Mouse (Mus musculus) intestine, embryonic 15.5 days (tissue): ENCODE data around the gene Pkp2. TPM values are rescaled to one million over a fixed set of nuclear protein-coding genes. Genes with fewer than 3 reads are reported as not detected.

Experiments
- ATAC-seq: fragments of 200-750 bp; cut with Nextera tagmentation; 2 replicates; pipeline ENCODE4 v1.8.0; 2017; ENCODE audit warnings: moderate TSS enrichment, moderate library complexity
- H3K27ac ChIP-seq: fragments of 300-500 bp; sonication (generic); 2 replicates; pipeline ENCODE4 v1.5.1; 2015; ENCODE audit warnings: mild to moderate bottlenecking, inconsistent platforms
- H3K27me3 ChIP-seq: fragments of 300-500 bp; sonication (generic); replicated peaks from 2 replicates; pipeline ENCODE4 v1.6.1; 2015; ENCODE audit warnings: inconsistent platforms
- H3K36me3 ChIP-seq: fragments of 300-500 bp; sonication (generic); 2 replicates; pipeline ENCODE4 v1.6.1; 2015; ENCODE audit warnings: inconsistent platforms
- H3K4me1 ChIP-seq: fragments of 300-500 bp; sonication (generic); replicated peaks from 2 replicates; pipeline ENCODE4 v1.6.1; 2015; ENCODE audit warnings: inconsistent platforms
- H3K4me2 ChIP-seq: fragments of 300-500 bp; sonication (generic); replicated peaks from 2 replicates; pipeline ENCODE4 v1.6.1; 2015; ENCODE audit warnings: mild to moderate bottlenecking, inconsistent platforms
- H3K4me3 ChIP-seq: fragments of 300-500 bp; sonication (generic); replicated peaks from 2 replicates; pipeline ENCODE4 v1.5.1; 2015; ENCODE audit warnings: inconsistent platforms
- H3K9ac ChIP-seq: fragments of 300-500 bp; sonication (generic); 2 replicates; pipeline ENCODE4 v1.6.1; 2015; ENCODE audit warnings: inconsistent platforms
- H3K9me3 ChIP-seq: fragments of 300-500 bp; sonication (generic); 2 replicates; pipeline ENCODE4 v1.6.1; 2016; ENCODE audit warnings: inconsistent platforms
- WGBS: fragments of 180-500 bp; shearing (Covaris S2); methylation state at CpG from one replicate; pipeline ENCODE4 v1.1.7; 2015; 5-methylcytosine and 5-hydroxymethylcytosine counted together
- polyA plus RNA-seq: library from polyadenylated mRNA; unstranded; fragments of >200 nt; fragmentation: Nextera tagmentation; extraction: Ambion mirVana; gene quantifications from 2 replicates; pipeline ENCODE4 v1.2.1, GENCODE M21; 2015

The Pkp2 gene
- polyA plus RNA-seq, 1 experiment from 2014 or later: 26.8 TPM

GRCm38 (mm10) chr16:16272978-16273377 lies 59.9 kb downstream of the Pkp2 start:
- no peak overlapping the region for H3K27ac ChIP-seq
- 78% methylated on average over 3 of the region's 3 CpGs for WGBS
- H3K9me3 ChIP-seq: no peaks in the 10 kb centered on the region
- no peaks in the 10 kb centered on the region for H3K27me3 ChIP-seq
- no peak overlapping the region for H3K4me3 ChIP-seq
- H3K9ac ChIP-seq: no peak overlapping the region
- H3K4me2 ChIP-seq: no peak overlapping the region
- H3K36me3 ChIP-seq: no peaks in the 10 kb centered on the region
- H3K4me1 ChIP-seq: no peaks in the 10 kb centered on the region
- ATAC-seq: no peak

GRCm38 (mm10) chr16:16273752-16274151 lies 60.6 kb downstream of the Pkp2 start:
- Histone ChIP-seq H3K4me2 (no peak overlapping the region), H3K27ac (no peak overlapping the region), H3K9ac (no peak overlapping the region), H3K27me3 (no peaks in the 10 kb centered on the region), H3K36me3 (no peaks in the 10 kb centered on the region), H3K4me3 (no peak overlapping the region), H3K4me1 (no peaks in the 10 kb centered on the region), H3K9me3 (no peaks in the 10 kb centered on the region)
- no peak for ATAC-seq
- WGBS: 89% methylated on average over 6 of the region's 6 CpGs

GRCm38 (mm10) chr16:16302369-16303137 lies 89.4 kb downstream of the Pkp2 start, which contains the start of gene Yars2:
Gene Yars2, plus strand, starts transcription at chr16:16302965.
- Histone ChIP-seq H3K27me3 (no peaks in the 10 kb centered on the region), H3K27ac (peak within 1 kb of the TSS; percentile 95), H3K4me2 (peak within 1 kb of the TSS; percentile 77), H3K9me3 (no peaks in the 10 kb centered on the region), H3K9ac (peak within 1 kb of the TSS; percentile 96), H3K4me1 (0 out of 2 replicates have a peak, but pooled peaks cover 9% of the 10 kb centered on the region), H3K36me3 (0 out of 2 replicates have a peak, but pooled peaks cover 4% of the 10 kb centered on the region), H3K4me3 (peak within 1 kb of the TSS; percentile 94)
- peak; percentile 99 for ATAC-seq
- under 1% methylated on average over 50 of the region's 50 CpGs for WGBS

GRCm38 (mm10) chr16:16303138-16303827 lies 90.2 kb downstream of the Pkp2 start:
- under 1% methylated on average over 61 of the region's 61 CpGs for WGBS
- no peaks in the 10 kb centered on the region for H3K9me3 ChIP-seq
- H3K36me3 ChIP-seq: 0 out of 2 replicates have a peak, but pooled peaks cover 4% of the 10 kb centered on the region
- H3K27ac ChIP-seq: peak overlapping the region; percentile 95
- H3K27me3 ChIP-seq: no peaks in the 10 kb centered on the region
- H3K4me3 ChIP-seq: peak overlapping the region; percentile 94
- peak overlapping the region; percentile 77 for H3K4me2 ChIP-seq
- peak overlapping the region; percentile 96 for H3K9ac ChIP-seq
- peak; percentile 78 for ATAC-seq
- H3K4me1 ChIP-seq: 0 out of 2 replicates have a peak, but pooled peaks cover 9% of the 10 kb centered on the region

- H3K27me3 ChIP-seq: no peaks in the 10 kb centered on the region
- WGBS: 19% methylated on average over 7 of the region's 7 CpGs
- peak overlapping the region; percentile 96; the same call in 1 of the 2 replicates for H3K9ac ChIP-seq
- no peak for ATAC-seq
- H3K4me2 ChIP-seq: peak overlapping the region; percentile 77
- H3K9me3 ChIP-seq: no peaks in the 10 kb centered on the region
- 0 out of 2 replicates have a peak, but pooled peaks cover 9% of the 10 kb centered on the region for H3K4me1 ChIP-seq
- peak overlapping the region; percentile 94 for H3K4me3 ChIP-seq
- H3K27ac ChIP-seq: no peak overlapping the region
- 0 out of 2 replicates have a peak, but pooled peaks cover 4% of the 10 kb centered on the region for H3K36me3 ChIP-seq
Measured at GRCm38 (mm10) chr16:16303888-16304287, 90.8 kb downstream of the Pkp2 start.

GRCm38 (mm10) chr16:16311319-16311718 lies 98.2 kb downstream of the Pkp2 start:
- Histone ChIP-seq H3K36me3 (peaks cover 7% of the 10 kb centered on the region; the same call in 1 of the 2 replicates), H3K4me1 (no peaks in the 10 kb centered on the region), H3K4me2 (no peak overlapping the region), H3K27me3 (no peaks in the 10 kb centered on the region), H3K27ac (no peak overlapping the region), H3K4me3 (no peak overlapping the region), H3K9me3 (no peaks in the 10 kb centered on the region), H3K9ac (no peak overlapping the region)
- peak; percentile 28; the same call in 1 of the 2 replicates for ATAC-seq
- 83% methylated on average over 5 of the region's 5 CpGs for WGBS

Other genes with a start within 250 kb of the Pkp2 start
- gene Yars2, start 89.6 kb downstream of the Pkp2 start, polyA plus RNA-seq: 50.8 and 53.2 TPM in 2 replicates
- gene Dnm1l, start 145.6 kb downstream of the Pkp2 start, polyA plus RNA-seq: 54.5 and 57.8 TPM in 2 replicates